Mouse (Mus musculus) lung, adult 2 months (tissue): Measurements from ENCODE around the gene Fam136a. TPM values are rescaled to one million over a fixed set of nuclear protein-coding genes. Genes with fewer than 3 reads are reported as not detected.
A peak's percentile ranks its signal among the peaks of the same experiment; 100 is the strongest.

Source experiments
- DNase-seq: peaks from one replicate; pipeline ENCODE4 v3.0.0; 2022
- H3K4me1 ChIP-seq: fragments of 200-500 bp; 2 replicates; pipeline ENCODE4 v1.6.1; 2011; ENCODE audit warnings: low read length; ENCODE audit not compliant: control insufficient read depth, insufficient read depth
- H3K4me3 ChIP-seq: fragments of 200-500 bp; replicated peaks from 2 replicates; pipeline ENCODE3; 2011; ENCODE audit warnings: low read depth, mild to moderate bottlenecking, control low read depth, low read length; ENCODE audit errors: extremely low read depth
- CTCF ChIP-seq: fragments of 200-500 bp; IDR thresholded peaks from 2 replicates; pipeline ENCODE4 v1.5.1; 2011; ENCODE audit warnings: mild to moderate bottlenecking, low read length, control low read depth; ENCODE audit not compliant: insufficient read depth
- POLR2A ChIP-seq: fragments of 200-500 bp; IDR thresholded peaks from 2 replicates; pipeline ENCODE4 v1.6.1; 2011; ENCODE audit warnings: low read depth, mild to moderate bottlenecking, control low read depth, low read length, borderline replicate concordance; ENCODE audit errors: extremely low read depth
- WGBS: fragments of 180-500 bp; shearing (Covaris S2); methylation state at CpG from one replicate; pipeline ENCODE4 v1.1.7; 2018; 5-methylcytosine and 5-hydroxymethylcytosine counted together
- polyA plus RNA-seq: library from polyadenylated mRNA; depleted of rRNA; stranded (reverse); fragments of >200 nt; gene quantifications from 2 replicates; pipeline ENCODE4 v1.2.3, GENCODE M21; 2012

Fam136a gene
- polyA plus RNA-seq, 1 experiment: 8.5 TPM

GRCm38 (mm10) chr6:86396581-86397256, 31.3 kb downstream of the Fam136a start, which contains the start of gene Pcyox1:
TSS of gene Pcyox1 (minus strand) at chr6:86397154.
- peak; percentile 91 for DNase-seq

GRCm38 (mm10) chr6:86397257-86397980, 32.0 kb downstream of the Fam136a start:
- peak overlapping the region; percentile 89 for H3K4me3 ChIP-seq
- TF ChIP-seq CTCF (no peak), POLR2A (no peak)
- under 1% methylated on average over 14 of the region's 14 CpGs for WGBS
- no peak for DNase-seq
- 0 out of 2 replicates have a peak, but pooled peaks cover 3% of the 10 kb centered on the region for H3K4me1 ChIP-seq

More at GRCm38 (mm10) chr6:86396581-86397256, 31.3 kb downstream of the Fam136a start, which contains the start of gene Pcyox1:
- WGBS: under 1% methylated on average over 51 of the region's 51 CpGs
- TF ChIP-seq POLR2A (peak; percentile 94), CTCF (no peak)
- Histone ChIP-seq H3K4me3 (peak within 1 kb of the TSS; percentile 89), H3K4me1 (0 out of 2 replicates have a peak, but pooled peaks cover 3% of the 10 kb centered on the region)

- 86% methylated on average over 2 of the region's 2 CpGs for WGBS
- DNase-seq: no peak
- Histone ChIP-seq H3K4me3 (no peak overlapping the region), H3K4me1 (0 out of 2 replicates have a peak, but pooled peaks cover 3% of the 10 kb centered on the region)
- TF ChIP-seq CTCF (no peak), POLR2A (no peak)
These were observed 33.5 kb downstream of the Fam136a start for GRCm38 (mm10) chr6:86398986-86399385.

GRCm38 (mm10) chr6:86399995-86400394, 34.5 kb downstream of the Fam136a start:
- no peak for DNase-seq
- H3K4me1 ChIP-seq: peaks cover 3% of the 10 kb centered on the region; the same call in 1 of the 2 replicates
- TF ChIP-seq POLR2A (no peak), CTCF (no peak)
- no peak overlapping the region for H3K4me3 ChIP-seq
- 63% methylated on average over 2 of the region's 2 CpGs for WGBS

GRCm38 (mm10) chr6:86400972-86401371, 35.5 kb downstream of the Fam136a start:
- peaks cover 6% of the 10 kb centered on the region; the same call in 1 of the 2 replicates for H3K4me1 ChIP-seq
- no peak overlapping the region for H3K4me3 ChIP-seq
- TF ChIP-seq CTCF (peak; percentile 66), POLR2A (no peak)
- WGBS: 1% methylated on average over 9 of the region's 9 CpGs
- peak; percentile 71 for DNase-seq

- Histone ChIP-seq H3K4me1 (peaks cover 3% of the 10 kb centered on the region; the same call in 1 of the 2 replicates), H3K4me3 (peak overlapping the region; percentile 26)
- WGBS: 33% methylated on average over 12 of the region's 12 CpGs
- TF ChIP-seq POLR2A (no peak), CTCF (no peak)
- no peak for DNase-seq
These were observed 37.5 kb downstream of the Fam136a start for GRCm38 (mm10) chr6:86402681-86403607.

- Histone ChIP-seq H3K4me3 (peak overlapping the region; percentile 42), H3K4me1 (peaks cover 3% of the 10 kb centered on the region; the same call in 1 of the 2 replicates)
- TF ChIP-seq POLR2A (no peak), CTCF (no peak)
- DNase-seq: peak; percentile 86
- under 1% methylated on average over 15 of the region's 15 CpGs for WGBS
These were observed 38.3 kb downstream of the Fam136a start for GRCm38 (mm10) chr6:86403728-86404099.

GRCm38 (mm10) chr6:86404100-86404861, 38.8 kb downstream of the Fam136a start, which contains the start of gene Tia1:
TSS of gene Tia1 (plus strand) at chr6:86404219.
- H3K4me3 ChIP-seq: peak within 1 kb of the TSS; percentile 83
- WGBS: under 1% methylated on average over 62 of the region's 62 CpGs
- H3K4me1 ChIP-seq: peaks cover 3% of the 10 kb centered on the region; the same call in 1 of the 2 replicates
- TF ChIP-seq CTCF (no peak), POLR2A (no peak)
- DNase-seq: peak; percentile 89
